Mouse (Mus musculus) midbrain, embryonic 13.5 days (tissue): ENCODE measurements around the gene Dagla. TPM values are rescaled to one million over a fixed set of nuclear protein-coding genes. Genes with fewer than 3 reads are reported as not detected.

ENCODE experiments used
- ATAC-seq: fragments of 200-750 bp; cut with Nextera tagmentation; 2 replicates; pipeline ENCODE4 v1.8.0; 2017; ENCODE audit warnings: mild to moderate bottlenecking, moderate TSS enrichment, moderate library complexity
- H3K27ac ChIP-seq: fragments of 300-500 bp; sonication (generic); 2 replicates; pipeline ENCODE4 v1.5.1; 2015; ENCODE audit warnings: inconsistent platforms, mild to moderate bottlenecking, moderate library complexity
- H3K27me3 ChIP-seq: fragments of 300-500 bp; sonication (generic); 2 replicates; pipeline ENCODE4 v1.6.1; 2015; ENCODE audit warnings: mild to moderate bottlenecking, inconsistent platforms
- H3K36me3 ChIP-seq: fragments of 300-500 bp; sonication (generic); 2 replicates; pipeline ENCODE4 v1.6.1; 2015; ENCODE audit warnings: mild to moderate bottlenecking, inconsistent platforms
- H3K4me1 ChIP-seq: fragments of 300-500 bp; sonication (generic); replicated peaks from 2 replicates; pipeline ENCODE4 v1.6.1; 2015; ENCODE audit warnings: inconsistent platforms
- H3K4me2 ChIP-seq: fragments of 300-500 bp; sonication (generic); replicated peaks from 2 replicates; pipeline ENCODE4 v1.6.1; 2015; ENCODE audit warnings: moderate library complexity, mild to moderate bottlenecking, inconsistent platforms
- H3K4me3 ChIP-seq: fragments of 300-500 bp; sonication (generic); replicated peaks from 2 replicates; pipeline ENCODE4 v1.5.1; 2015; ENCODE audit warnings: mild to moderate bottlenecking, inconsistent platforms
- H3K9ac ChIP-seq: fragments of 300-500 bp; sonication (generic); replicated peaks from 2 replicates; pipeline ENCODE4 v1.6.1; 2015; ENCODE audit warnings: mild to moderate bottlenecking, inconsistent platforms
- H3K9me3 ChIP-seq: fragments of 300-500 bp; sonication (generic); 2 replicates; pipeline ENCODE4 v1.6.1; 2016; ENCODE audit warnings: mild to moderate bottlenecking, inconsistent platforms
- WGBS: fragments of 180-500 bp; shearing (Covaris S2); methylation state at CpG from one replicate; pipeline ENCODE4 v1.1.7; 2015; 5-methylcytosine and 5-hydroxymethylcytosine counted together
- polyA plus RNA-seq: library from polyadenylated mRNA; unstranded; fragments of >200 nt; fragmentation: Nextera tagmentation; extraction: Ambion mirVana; gene quantifications from 2 replicates; pipeline ENCODE4 v1.2.1, GENCODE M21; 2015

The Dagla gene
- 5.1 and 5.3 TPM in 2 replicates for polyA plus RNA-seq

- H3K4me1 ChIP-seq, result peaks cover 21% of the 10 kb centered on the region
- peak; percentile 87 for ATAC-seq
- peak within 1 kb of the TSS; percentile 86 for H3K9ac ChIP-seq
- peaks cover 18% of the 10 kb centered on the region for H3K27me3 ChIP-seq
- H3K36me3 ChIP-seq, result no peaks in the 10 kb centered on the region
- peak within 1 kb of the TSS; percentile 90 for H3K4me2 ChIP-seq
- H3K9me3 ChIP-seq, result no peaks in the 10 kb centered on the region
- H3K27ac ChIP-seq, result no peak within 1 kb of the TSS; the same call in 1 of the 2 replicates
- 9% methylated on average over 50 of the region's 56 CpGs for WGBS
- peak within 1 kb of the TSS; percentile 70 for H3K4me3 ChIP-seq
Observed at GRCm38 (mm10) chr19:10304810-10305544, at the start of gene Dagla. Gene Dagla, minus strand, starts transcription at chr19:10304877.

GRCm38 (mm10) chr19:10352218-10352617 lies 47.5 kb upstream of the Dagla start:
- no peak overlapping the region for H3K4me2 ChIP-seq
- peaks cover 3% of the 10 kb centered on the region; the same call in 1 of the 2 replicates for H3K9me3 ChIP-seq
- no peak overlapping the region for H3K4me3 ChIP-seq
- ATAC-seq, result no peak
- H3K4me1 ChIP-seq, result peaks cover 25% of the 10 kb centered on the region
- H3K27ac ChIP-seq, result no peak overlapping the region
- H3K36me3 ChIP-seq, result no peaks in the 10 kb centered on the region
- no peaks in the 10 kb centered on the region for H3K27me3 ChIP-seq
- WGBS, result 91% methylated on average over 7 of the region's 7 CpGs
- no peak overlapping the region for H3K9ac ChIP-seq

GRCm38 (mm10) chr19:10347628-10348273 lies 43.1 kb upstream of the Dagla start:
- Histone ChIP-seq H3K9me3 (peaks cover 3% of the 10 kb centered on the region; the same call in 1 of the 2 replicates), H3K4me1 (peaks cover 22% of the 10 kb centered on the region), H3K4me2 (no peak overlapping the region), H3K36me3 (no peaks in the 10 kb centered on the region), H3K27ac (peak overlapping the region; percentile 41; the same call in 1 of the 2 replicates), H3K27me3 (peaks cover 13% of the 10 kb centered on the region; the same call in 1 of the 2 replicates), H3K4me3 (no peak overlapping the region), H3K9ac (no peak overlapping the region)
- 17% methylated on average over 5 of the region's 5 CpGs for WGBS
- ATAC-seq, result peak; percentile 60

GRCm38 (mm10) chr19:10345696-10346095 lies 41.0 kb upstream of the Dagla start:
- 44% methylated on average over 12 of the region's 12 CpGs for WGBS
- H3K36me3 ChIP-seq, result no peaks in the 10 kb centered on the region
- H3K27me3 ChIP-seq, result peaks cover 16% of the 10 kb centered on the region; the same call in 1 of the 2 replicates
- no peak for ATAC-seq
- H3K27ac ChIP-seq, result no peak overlapping the region
- H3K4me1 ChIP-seq, result peaks cover 39% of the 10 kb centered on the region
- H3K4me3 ChIP-seq, result no peak overlapping the region
- H3K9ac ChIP-seq, result no peak overlapping the region
- no peak overlapping the region for H3K4me2 ChIP-seq
- H3K9me3 ChIP-seq, result peaks cover 3% of the 10 kb centered on the region; the same call in 1 of the 2 replicates

DNA sequence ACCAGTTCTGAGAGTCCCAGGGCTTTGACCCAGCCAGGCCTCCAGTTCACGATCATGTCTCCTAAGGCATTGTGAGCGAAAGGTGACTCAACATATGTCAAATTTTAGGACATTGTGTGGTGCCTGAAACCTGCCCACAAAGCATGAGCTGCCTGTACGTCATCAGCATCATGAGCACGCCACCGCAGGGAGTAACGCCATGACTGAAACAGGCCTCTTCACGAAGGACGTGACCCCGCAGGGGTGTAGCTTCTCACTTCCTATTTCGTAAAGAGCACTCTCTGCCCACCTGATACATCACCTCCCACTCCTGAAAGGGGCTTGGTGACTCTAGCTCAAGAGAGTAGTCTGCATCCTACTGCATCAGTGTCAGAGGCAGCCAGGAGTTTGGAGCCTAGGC lies 39.2 kb upstream of the Dagla start:
- Histone ChIP-seq H3K4me2 (no peak overlapping the region), H3K4me1 (peaks cover 57% of the 10 kb centered on the region), H3K27me3 (peaks cover 28% of the 10 kb centered on the region), H3K9ac (no peak overlapping the region), H3K9me3 (no peaks in the 10 kb centered on the region), H3K36me3 (no peaks in the 10 kb centered on the region), H3K4me3 (no peak overlapping the region), H3K27ac (no peak overlapping the region)
- 89% methylated on average over 10 of the region's 10 CpGs for WGBS
- no peak for ATAC-seq

DNA sequence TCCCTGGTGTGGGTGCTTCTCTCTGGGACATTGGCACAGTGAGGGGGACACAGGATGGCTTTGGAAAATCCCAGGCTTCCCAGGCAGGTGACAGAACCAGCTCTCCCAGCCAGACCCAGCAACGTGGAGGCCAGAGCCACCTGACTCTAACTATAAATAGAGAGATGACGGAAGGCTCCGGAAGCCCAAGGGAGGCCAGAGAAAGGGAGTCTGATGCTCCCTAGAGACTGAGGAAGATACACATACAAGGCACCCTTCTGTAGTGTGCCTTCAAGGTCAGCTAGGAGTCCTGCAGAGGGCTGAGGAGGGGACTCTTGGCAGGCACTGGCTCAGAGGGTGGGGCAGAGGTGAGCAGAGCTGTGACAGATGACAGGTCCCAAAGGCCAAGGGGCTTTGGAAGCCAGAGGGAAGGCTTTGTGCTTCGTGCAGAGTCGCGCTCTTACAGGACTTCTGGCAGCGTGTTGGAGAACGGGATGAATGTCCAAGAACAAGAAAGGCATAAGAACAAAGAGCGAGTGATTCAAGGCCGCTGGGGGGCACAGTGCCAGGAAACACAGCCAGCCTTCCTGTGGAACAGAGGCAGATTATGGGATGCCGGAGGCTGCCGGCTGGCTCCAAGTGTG lies 37.3 kb upstream of the Dagla start:
- Histone ChIP-seq H3K27me3 (peaks cover 28% of the 10 kb centered on the region), H3K36me3 (no peaks in the 10 kb centered on the region), H3K9ac (no peak overlapping the region), H3K4me2 (no peak overlapping the region), H3K4me1 (peaks cover 60% of the 10 kb centered on the region), H3K27ac (peak overlapping the region; percentile 55; the same call in 1 of the 2 replicates), H3K9me3 (no peaks in the 10 kb centered on the region), H3K4me3 (no peak overlapping the region)
- peak; percentile 58 for ATAC-seq
- WGBS, result 25% methylated on average over 12 of the region's 12 CpGs

GRCm38 (mm10) chr19:10341152-10341551 lies 36.5 kb upstream of the Dagla start:
- WGBS, result 17% methylated on average over 11 of the region's 11 CpGs
- Histone ChIP-seq H3K9ac (no peak overlapping the region), H3K27me3 (peaks cover 28% of the 10 kb centered on the region), H3K4me3 (no peak overlapping the region), H3K27ac (no peak overlapping the region), H3K36me3 (no peaks in the 10 kb centered on the region), H3K4me1 (peaks cover 56% of the 10 kb centered on the region), H3K9me3 (no peaks in the 10 kb centered on the region), H3K4me2 (no peak overlapping the region)
- ATAC-seq, result no peak

- Histone ChIP-seq H3K4me2 (no peak overlapping the region), H3K4me1 (peaks cover 55% of the 10 kb centered on the region), H3K27me3 (peaks cover 28% of the 10 kb centered on the region), H3K9ac (no peak overlapping the region), H3K9me3 (no peaks in the 10 kb centered on the region), H3K27ac (no peak overlapping the region), H3K36me3 (no peaks in the 10 kb centered on the region), H3K4me3 (no peak overlapping the region)
- ATAC-seq, result no peak
- WGBS, result 36% methylated on average over 5 of the region's 5 CpGs
Observed at GRCm38 (mm10) chr19:10340661-10341060, 36.0 kb upstream of the Dagla start.

GRCm38 (mm10) chr19:10339271-10339670 lies 34.6 kb upstream of the Dagla start:
- no peak for ATAC-seq
- H3K4me2 ChIP-seq, result no peak overlapping the region
- no peaks in the 10 kb centered on the region for H3K9me3 ChIP-seq
- 4% methylated on average over 5 of the region's 5 CpGs for WGBS
- no peak overlapping the region for H3K4me3 ChIP-seq
- peaks cover 55% of the 10 kb centered on the region for H3K4me1 ChIP-seq
- H3K9ac ChIP-seq, result 0 out of 2 replicates have a peak overlapping the region, but pooled peaks have one; percentile 12
- H3K27ac ChIP-seq, result peak overlapping the region; percentile 2; the same call in 1 of the 2 replicates
- no peaks in the 10 kb centered on the region for H3K36me3 ChIP-seq
- H3K27me3 ChIP-seq, result peaks cover 23% of the 10 kb centered on the region

- Histone ChIP-seq H3K27ac (no peak overlapping the region), H3K36me3 (no peaks in the 10 kb centered on the region), H3K27me3 (peaks cover 21% of the 10 kb centered on the region), H3K9me3 (no peaks in the 10 kb centered on the region), H3K4me2 (no peak overlapping the region), H3K4me1 (peaks cover 55% of the 10 kb centered on the region), H3K4me3 (no peak overlapping the region), H3K9ac (0 out of 2 replicates have a peak overlapping the region, but pooled peaks have one; percentile 12)
- no peak for ATAC-seq
- 82% methylated on average over 4 of the region's 4 CpGs for WGBS
Observed at GRCm38 (mm10) chr19:10338724-10339123, 34.0 kb upstream of the Dagla start.

- no peak for ATAC-seq
- Histone ChIP-seq H3K27me3 (peaks cover 11% of the 10 kb centered on the region), H3K4me3 (no peak overlapping the region), H3K4me1 (peaks cover 19% of the 10 kb centered on the region), H3K9me3 (no peaks in the 10 kb centered on the region), H3K36me3 (no peaks in the 10 kb centered on the region), H3K27ac (no peak overlapping the region), H3K9ac (no peak overlapping the region), H3K4me2 (no peak overlapping the region)
- 65% methylated on average over 4 of the region's 4 CpGs for WGBS
Observed at GRCm38 (mm10) chr19:10334467-10334866, 29.8 kb upstream of the Dagla start.
